Mouse (Mus musculus) hindbrain, postnatal 0 days (tissue): ENCODE results near the gene Fkbp1b. TPM values are rescaled to one million over a fixed set of nuclear protein-coding genes. Genes with fewer than 3 reads are reported as not detected.

Experiments
- ATAC-seq: fragments of 200-750 bp; cut with Nextera tagmentation; 2 replicates; pipeline ENCODE4 v1.8.0; 2017; ENCODE audit warnings: mild to moderate bottlenecking, moderate TSS enrichment, moderate library complexity
- DNase-seq: peaks from one replicate; pipeline ENCODE4 v3.0.0-alpha.2; 2015; ENCODE audit warnings: low spot score
- H3K27ac ChIP-seq: fragments of 300-500 bp; sonication (generic); 2 replicates; pipeline ENCODE4 v1.5.1; 2014; ENCODE audit warnings: mild to moderate bottlenecking
- H3K27me3 ChIP-seq: fragments of 300-500 bp; sonication (generic); 2 replicates; pipeline ENCODE4 v1.6.1; 2014; ENCODE audit warnings: low read length, mixed read lengths; ENCODE audit not compliant: insufficient read depth
- H3K36me3 ChIP-seq: fragments of 300-500 bp; sonication (generic); 2 replicates; pipeline ENCODE4 v1.6.1; 2014; ENCODE audit warnings: low read length, mixed read lengths; ENCODE audit not compliant: insufficient read depth
- H3K4me1 ChIP-seq: fragments of 300-500 bp; sonication (generic); 2 replicates; pipeline ENCODE4 v1.6.1; 2014; ENCODE audit warnings: antibody characterized with exemption, low read length, mixed read lengths; ENCODE audit not compliant: insufficient read depth
- H3K4me2 ChIP-seq: fragments of 300-500 bp; sonication (generic); 2 replicates; pipeline ENCODE4 v1.6.1; 2014; ENCODE audit warnings: low read depth, mild to moderate bottlenecking, low read length, moderate library complexity, mixed read lengths
- H3K4me3 ChIP-seq: fragments of 300-500 bp; sonication (generic); 2 replicates; pipeline ENCODE4 v1.5.1; 2014; ENCODE audit warnings: low read length
- H3K9ac ChIP-seq: fragments of 300-500 bp; sonication (generic); replicated peaks from 2 replicates; pipeline ENCODE4 v1.6.1; 2014; ENCODE audit warnings: mild to moderate bottlenecking, low read length, moderate library complexity, mixed read lengths
- H3K9me3 ChIP-seq: fragments of 300-500 bp; sonication (generic); 2 replicates; pipeline ENCODE4 v1.6.1; 2016; ENCODE audit warnings: low read length, mixed read lengths
- CTCF ChIP-seq: IDR thresholded peaks from 2 replicates; pipeline ENCODE4 v1.5.1; 2016; ENCODE audit warnings: antibody characterized with exemption, control low read depth, low read depth
- WGBS: fragments of 180-500 bp; shearing (Covaris S2); extraction: QIAGEN DNeasy Blood & Tissue Kit; methylation state at CpG from one replicate; pipeline ENCODE4 v1.1.7; 2014; 5-methylcytosine and 5-hydroxymethylcytosine counted together
- polyA plus RNA-seq: library from polyadenylated mRNA; unstranded; fragments of >200 nt; fragmentation: Nextera tagmentation; extraction: Ambion mirVana; gene quantifications from 2 replicates; pipeline ENCODE4 v1.2.1, GENCODE M21; 2015
- total RNA-seq: library from RNA; depleted of rRNA; stranded (reverse); fragments of >200 nt; gene quantifications from 2 replicates; pipeline ENCODE4 v1.2.3, GENCODE M21; 2014

Gene Fkbp1b
- total and polyA plus RNA-seq, 2 experiments from 2014 or later, result 77.4 to 103 TPM

DNA sequence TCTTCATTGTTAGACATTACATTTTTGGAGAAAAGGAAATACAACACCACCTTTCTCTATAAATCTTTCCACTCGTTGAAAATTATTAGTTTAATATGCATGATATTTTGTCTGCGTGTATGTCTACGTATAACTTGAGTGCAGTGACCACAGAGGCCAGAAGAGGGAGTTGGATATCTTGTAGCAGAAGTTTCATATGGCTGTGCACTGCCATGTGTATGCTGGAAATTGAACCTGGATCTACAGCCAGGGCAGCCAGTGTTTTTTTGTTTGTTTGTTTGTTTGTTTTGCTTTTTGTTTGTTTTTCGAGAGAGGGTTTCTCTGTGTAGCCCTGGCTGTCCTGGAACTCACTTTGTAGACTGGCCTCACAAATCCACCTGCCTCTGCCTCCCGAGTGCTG is 37.7 kb upstream of the Fkbp1b start:
- Histone ChIP-seq H3K4me3 (no peak overlapping the region), H3K36me3 (peaks cover 13% of the 10 kb centered on the region), H3K9me3 (no peaks in the 10 kb centered on the region), H3K9ac (no peak overlapping the region), H3K4me1 (peaks cover 5% of the 10 kb centered on the region), H3K27me3 (no peaks in the 10 kb centered on the region), H3K4me2 (no peak overlapping the region), H3K27ac (no peak overlapping the region)
- TF ChIP-seq CTCF, result peak; percentile 41
- 97% methylated on average over 5 of the region's 5 CpGs for WGBS
- ATAC-seq (no peak), DNase-seq (no peak)

DNA sequence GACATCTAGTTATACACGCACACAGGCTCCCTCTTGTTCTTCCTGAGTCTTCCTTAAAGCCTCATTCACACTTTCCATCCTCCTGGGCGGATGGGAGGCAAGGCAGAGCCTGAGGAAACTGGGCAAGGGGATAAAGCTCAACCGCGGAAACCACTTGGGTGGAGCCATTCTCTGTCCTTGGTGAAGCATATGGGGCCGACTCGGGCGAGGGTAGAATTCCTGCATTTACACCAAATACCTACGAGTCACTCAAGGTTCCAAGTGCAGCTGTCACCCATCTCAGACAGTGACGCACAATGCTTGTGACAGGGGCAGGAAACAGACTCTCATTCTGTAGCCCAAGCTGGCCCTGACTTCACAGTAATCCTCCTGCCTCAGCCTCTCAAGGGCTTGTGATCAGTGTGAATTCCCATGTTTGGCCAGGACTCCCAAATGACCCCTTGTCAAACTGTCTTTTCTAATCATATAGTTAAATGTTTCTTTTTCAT is 36.9 kb upstream of the Fkbp1b start:
- no peaks in the 10 kb centered on the region for H3K27me3 ChIP-seq
- no peaks in the 10 kb centered on the region for H3K9me3 ChIP-seq
- no peak for ATAC-seq
- peaks cover 13% of the 10 kb centered on the region for H3K36me3 ChIP-seq
- no peak overlapping the region for H3K27ac ChIP-seq
- H3K9ac ChIP-seq, result no peak overlapping the region
- DNase-seq, result no peak
- H3K4me3 ChIP-seq, result no peak overlapping the region
- 79% methylated on average over 9 of the region's 9 CpGs for WGBS
- H3K4me2 ChIP-seq, result no peak overlapping the region
- TF ChIP-seq CTCF, result no peak
- peaks cover 11% of the 10 kb centered on the region for H3K4me1 ChIP-seq

DNA sequence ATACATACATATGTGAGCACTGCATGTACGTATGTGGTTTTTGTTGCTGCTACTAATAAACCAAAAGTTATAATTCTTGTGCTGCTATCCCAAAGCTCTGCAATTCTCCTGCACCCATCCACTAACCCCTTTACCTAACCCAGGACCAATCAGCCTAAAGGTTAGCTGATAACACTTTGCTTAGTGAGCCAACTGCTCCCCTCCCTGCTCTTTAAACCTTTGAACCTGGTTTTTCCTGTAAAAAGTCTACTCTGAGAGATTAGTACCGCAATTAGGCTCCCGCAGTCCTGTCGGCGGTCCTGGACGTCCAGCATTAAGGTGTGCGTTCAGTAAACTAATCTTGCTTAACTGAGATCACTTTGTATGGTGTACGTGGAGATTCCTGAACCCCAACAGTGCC is 34.2 kb upstream of the Fkbp1b start:
- ATAC-seq (no peak), DNase-seq (no peak)
- no peak overlapping the region for H3K27ac ChIP-seq
- H3K9me3 ChIP-seq, result no peaks in the 10 kb centered on the region
- no peak for TF ChIP-seq CTCF
- no peak overlapping the region for H3K4me2 ChIP-seq
- H3K36me3 ChIP-seq, result no peaks in the 10 kb centered on the region; the same call in 1 of the 2 replicates
- H3K27me3 ChIP-seq, result no peaks in the 10 kb centered on the region
- no peak overlapping the region for H3K4me3 ChIP-seq
- no peak overlapping the region for H3K9ac ChIP-seq
- H3K4me1 ChIP-seq, result peaks cover 11% of the 10 kb centered on the region
- 88% methylated on average over 8 of the region's 8 CpGs for WGBS

GRCm38 (mm10) chr12:4874161-4874927 is 33.0 kb upstream of the Fkbp1b start, which contains the start of gene Mfsd2b:
TSS of gene Mfsd2b (minus strand) at chr12:4874359.
- H3K27ac ChIP-seq, result no peak within 1 kb of the TSS
- DNase-seq (peak; percentile 77), ATAC-seq (peak; percentile 80)
- no peaks in the 10 kb centered on the region; the same call in 1 of the 2 replicates for H3K36me3 ChIP-seq
- peak within 1 kb of the TSS; percentile 88 for H3K4me2 ChIP-seq
- peaks cover 11% of the 10 kb centered on the region for H3K4me1 ChIP-seq
- H3K9me3 ChIP-seq, result no peaks in the 10 kb centered on the region
- H3K9ac ChIP-seq, result peak within 1 kb of the TSS; percentile 28
- no peak for TF ChIP-seq CTCF
- no peaks in the 10 kb centered on the region for H3K27me3 ChIP-seq
- H3K4me3 ChIP-seq, result peak within 1 kb of the TSS; percentile 36
- 4% methylated on average over 24 of the region's 24 CpGs for WGBS

- H3K36me3 ChIP-seq, result no peaks in the 10 kb centered on the region; the same call in 1 of the 2 replicates
- WGBS, result 86% methylated on average over 6 of the region's 6 CpGs
- H3K9ac ChIP-seq, result no peak overlapping the region
Measured at GRCm38 (mm10) chr12:4873531-4873930, 32.1 kb upstream of the Fkbp1b start.

DNA sequence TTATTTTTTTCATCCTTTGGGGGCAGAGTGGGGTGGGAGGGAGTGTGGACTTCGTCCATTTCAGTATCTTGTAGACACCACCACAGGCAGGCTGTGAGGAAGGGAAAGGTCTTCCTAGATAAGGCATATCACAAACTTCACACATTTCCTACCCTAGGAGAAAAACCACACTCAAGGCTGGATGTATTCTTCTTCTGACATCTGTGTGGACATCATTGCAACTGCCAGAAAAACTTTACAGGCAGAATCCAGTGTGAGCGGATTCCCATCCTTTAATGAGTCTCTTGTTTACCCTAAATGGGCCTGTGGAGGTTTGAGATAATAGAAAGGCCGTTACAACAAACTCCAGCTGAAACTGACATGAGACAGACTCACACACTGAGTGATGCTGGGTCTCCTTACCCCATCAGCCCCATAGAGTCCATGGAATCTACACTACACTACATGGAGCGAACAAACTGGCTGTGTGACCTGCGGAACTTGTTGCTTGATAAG is 31.6 kb upstream of the Fkbp1b start:
- WGBS, result 83% methylated on average over 5 of the region's 5 CpGs
- Histone ChIP-seq H3K27ac (no peak overlapping the region), H3K4me2 (no peak overlapping the region), H3K36me3 (no peaks in the 10 kb centered on the region), H3K4me3 (no peak overlapping the region), H3K9me3 (no peaks in the 10 kb centered on the region), H3K9ac (no peak overlapping the region), H3K4me1 (peaks cover 11% of the 10 kb centered on the region), H3K27me3 (no peaks in the 10 kb centered on the region)
- no peak for ATAC-seq
- DNase-seq, result no peak
- TF ChIP-seq CTCF, result no peak

More at GRCm38 (mm10) chr12:4873531-4873930, 32.1 kb upstream of the Fkbp1b start:
- DNase-seq (no peak), ATAC-seq (no peak)
- H3K4me1 ChIP-seq, result peaks cover 11% of the 10 kb centered on the region
- no peak for TF ChIP-seq CTCF
- H3K27me3 ChIP-seq, result no peaks in the 10 kb centered on the region
- H3K4me2 ChIP-seq, result peak overlapping the region; percentile 88
- H3K4me3 ChIP-seq, result peak overlapping the region; percentile 36; the same call in 1 of the 2 replicates
- no peak overlapping the region for H3K27ac ChIP-seq
- no peaks in the 10 kb centered on the region for H3K9me3 ChIP-seq

DNA sequence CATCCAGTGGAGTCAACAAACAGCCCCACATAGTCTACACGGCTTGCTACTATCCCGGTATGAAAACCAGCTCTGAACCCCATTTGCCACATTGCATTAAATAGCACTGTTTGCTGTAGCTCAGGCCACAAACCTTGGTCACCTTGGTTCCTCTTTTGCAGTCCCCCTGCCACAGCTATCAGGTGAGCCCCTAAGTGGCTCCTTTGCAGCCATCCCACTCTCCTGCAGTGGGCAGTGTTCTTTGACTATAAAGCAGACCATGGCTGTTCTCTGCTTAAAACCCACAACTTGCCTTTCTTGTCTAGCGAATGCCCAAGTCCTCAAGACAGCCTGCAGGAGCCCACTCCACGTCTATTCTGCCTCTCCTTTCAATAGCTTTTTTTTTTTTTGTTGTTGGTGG is 30.9 kb upstream of the Fkbp1b start:
- Histone ChIP-seq H3K4me1 (peaks cover 11% of the 10 kb centered on the region), H3K27me3 (no peaks in the 10 kb centered on the region), H3K4me3 (no peak overlapping the region), H3K27ac (no peak overlapping the region), H3K36me3 (no peaks in the 10 kb centered on the region), H3K9me3 (no peaks in the 10 kb centered on the region), H3K9ac (no peak overlapping the region), H3K4me2 (no peak overlapping the region)
- WGBS, result 60% methylated on average over 4 of the region's 4 CpGs
- DNase-seq (no peak), ATAC-seq (no peak)
- peak; percentile 31 for TF ChIP-seq CTCF
